Mouse (Mus musculus): ENCODE results near the gene Habp2. TPM values are rescaled to one million over a fixed set of nuclear protein-coding genes. Genes with fewer than 3 reads are reported as not detected.

Gene Habp2
- polyA plus RNA-seq, 1 experiment: 0.88 TPM

- DNase-seq (ENCODE audit: low read depth): no peak
Observed at GRCm38 (mm10) chr19:56363721-56364460, 77.0 kb downstream of the Habp2 start.

- DNase-seq (ENCODE audit: low read depth): no peak
Observed at GRCm38 (mm10) chr19:56364563-56364962, 77.6 kb downstream of the Habp2 start.

- DNase-seq (ENCODE audit: low read depth): no peak
Observed at GRCm38 (mm10) chr19:56366168-56366567, 79.2 kb downstream of the Habp2 start.

- DNase-seq (ENCODE audit: low read depth): no peak
Observed at GRCm38 (mm10) chr19:56366625-56367024, 79.7 kb downstream of the Habp2 start.

- no peak for DNase-seq (ENCODE audit: low read depth)
Observed at GRCm38 (mm10) chr19:56367778-56368177, 80.8 kb downstream of the Habp2 start.

- DNase-seq (ENCODE audit: low read depth): no peak
Observed at GRCm38 (mm10) chr19:56368912-56369311, 82.0 kb downstream of the Habp2 start.

Other genes starting within 250 kb of the Habp2 start
- gene Nrap, start 102.9 kb downstream of the Habp2 start, polyA plus RNA-seq (2012; rRNA removed): 0.66 and 1.1 TPM in 2 replicates
- 16.6 and 17.7 TPM in 2 replicates for gene Casp7, start 110.0 kb downstream of the Habp2 start, polyA plus RNA-seq (2012; rRNA removed)
- 5.7 and 6.5 TPM in 2 replicates for gene Plekhs1, start 174.5 kb downstream of the Habp2 start, polyA plus RNA-seq (2012; rRNA removed)